Mouse (Mus musculus): ENCODE measurements at regions not wholly inside any gene's neighbourhood (a gene's known extent, or its start where the extent isn't known, plus 50 kb on each side); places are given as distances from the start of the nearest gene placed in this dataset.

DNA sequence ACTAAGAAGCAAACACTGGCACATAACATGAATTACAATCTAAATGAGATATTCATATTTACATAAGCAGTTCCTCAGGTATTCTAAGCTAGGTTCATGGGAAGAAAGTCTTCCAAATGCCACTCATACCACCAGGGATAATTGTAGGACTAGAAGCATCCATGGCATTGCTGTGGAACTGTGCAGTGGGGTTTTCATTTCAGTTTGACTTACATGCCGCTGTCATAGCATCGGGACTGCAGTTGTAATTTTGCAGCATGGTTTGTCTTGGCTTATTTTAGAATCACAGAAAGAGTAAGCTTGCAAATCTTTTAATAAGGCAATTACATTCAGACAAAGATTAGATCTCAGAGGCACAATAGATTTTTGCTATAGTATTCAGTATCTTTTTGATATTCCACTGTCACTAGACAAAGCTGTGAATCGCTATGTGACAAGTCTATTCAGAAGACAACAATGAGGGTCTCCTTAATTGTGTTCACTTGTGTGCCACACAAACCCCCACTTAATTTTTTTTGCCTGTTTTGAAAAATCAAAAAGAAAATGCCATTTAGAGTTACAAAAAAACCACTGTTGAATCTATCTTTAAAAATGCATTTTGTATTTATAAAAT, 81.4 kb upstream of the Elavl2 start:
- no peak for TF ChIP-seq CTCF (IDR thresholded peaks at IDR 0.05; ENCODE audit: borderline replicate concordance, insufficient read depth, low read length)
- no peak for TF ChIP-seq POLR2A (IDR thresholded peaks at IDR 0.05; ENCODE audit: low read depth, low read length)
- Histone ChIP-seq H3K4me3 (ENCODE audit: insufficient read depth, low read length) (no peak overlapping the region), H3K4me1 (ENCODE audit: control insufficient read depth, insufficient read depth, low read length) (no peaks in the 10 kb centered on the region), H3K27ac (ENCODE audit: insufficient read depth, low read length) (no peak overlapping the region)
